Comparison of ENCODE assay signal across 24 mouse cellular contexts in genomic region chr11:70077441-70077840, GRCm38 (mm10). TPM values are rescaled to one million over a fixed set of nuclear protein-coding genes. Genes with fewer than 3 reads are reported as not detected.
DNase-seq lines count a peak whose midpoint lies in the region; ATAC-seq and TF ChIP-seq lines count a peak whose summit lies in the region.
"Had no signal": no experiment of that assay in that cellular context is flagged by ENCODE, and none has a peak within 500 bp of the region (broad histone marks: within the 10 kb centered on the region; RNA-seq: fewer than 3 reads in every experiment).

No protein-coding gene starts in this region.

- ATAC-seq in lung, postnatal 0 days, result no peak
- ATAC-seq in megakaryocyte, adult 5-6 weeks (ENCODE audit: poor library complexity, severe bottlenecking), result no peak
- ATAC-seq: forebrain, embryonic 15.5 days; intestine, embryonic 16.5 days had no signal

- no peaks in the 10 kb centered on the region for H3K4me1 ChIP-seq in lung, postnatal 0 days (ENCODE audit: insufficient read depth, low read depth, low read length)
- H3K4me1 ChIP-seq: forebrain, embryonic 15.5 days had no signal

- no peak overlapping the region for H3K4me2 ChIP-seq in lung, postnatal 0 days (replicated peaks; ENCODE audit: low read depth, low read length)
- H3K4me2 ChIP-seq: embryonic facial prominence, embryonic 12.5 days; forebrain, embryonic 15.5 days; heart, embryonic 11.5 days; hindbrain, embryonic 14.5 days had no signal

- H3K9me3 ChIP-seq in lung, postnatal 0 days (ENCODE audit: low read length), result no peaks in the 10 kb centered on the region
- H3K9me3 ChIP-seq: embryonic facial prominence, embryonic 12.5 days; forebrain, embryonic 15.5 days; hindbrain, embryonic 10.5 days had no signal

- H3K9ac ChIP-seq in lung, postnatal 0 days (replicated peaks; ENCODE audit: low read depth), result no peak overlapping the region
- H3K9ac ChIP-seq: embryonic facial prominence, embryonic 12.5 days; forebrain, embryonic 15.5 days; hindbrain, embryonic 14.5 days had no signal

- H3K27ac ChIP-seq in lung, postnatal 0 days (ENCODE audit: low read length), result no peak overlapping the region
- H3K27ac ChIP-seq: embryonic facial prominence, embryonic 12.5 days; forebrain, embryonic 15.5 days; heart, adult 2 months; hindbrain, embryonic 10.5 days; hindbrain, embryonic 14.5 days had no signal

- TF ChIP-seq CTCF in lung, postnatal 0 days (IDR thresholded peaks at IDR 0.05), result no peak

- H3K36me3 ChIP-seq in lung, postnatal 0 days (ENCODE audit: insufficient read depth, low read length), result no peaks in the 10 kb centered on the region
- H3K36me3 ChIP-seq: embryonic facial prominence, embryonic 12.5 days; forebrain, embryonic 15.5 days; hindbrain, embryonic 10.5 days had no signal

- no peak overlapping the region for H3K4me3 ChIP-seq in lung, postnatal 0 days (ENCODE audit: low read depth, low read length)
- H3K4me3 ChIP-seq: embryonic facial prominence, embryonic 12.5 days; forebrain, embryonic 15.5 days; heart, adult 2 months; hindbrain, embryonic 10.5 days had no signal

- TF ChIP-seq EP300 in lung, postnatal 0 days (IDR thresholded peaks at IDR 0.05), result no peak

- WGBS in lung, postnatal 0 days, result 23% methylated on average over 2 of the region's 3 CpGs

- H3K27me3 ChIP-seq in lung, postnatal 0 days (replicated peaks; ENCODE audit: insufficient read depth, low read length), result no peaks in the 10 kb centered on the region
- H3K27me3 ChIP-seq: embryonic facial prominence, embryonic 12.5 days; forebrain, embryonic 15.5 days had no signal

- peak; percentile 21 for DNase-seq in lung, postnatal 0 days (ENCODE audit: low spot score)
- no peak for DNase-seq in lung, postnatal 4 days
- DNase-seq in adipocyte (ENCODE audit: low spot score), result peak; percentile 87
- peak; percentile 58 for DNase-seq in adrenal gland, adult 8-10 months
- peak; percentile 66 to 70 for DNase-seq in adrenal gland, postnatal 36 days
- no peak for DNase-seq in urinary bladder, adult 18-20 months (ENCODE audit: low spot score in 2 of 2)
- DNase-seq: cerebellum, adult 11 months; cerebellum, adult 8-10 months; cerebellum, postnatal 14 days; gastrocnemius, postnatal 14 days; heart, adult 2 months had no signal

RNA-seq across cellular contexts. Expression of gene Asgr2, which starts 15.0 kb away (rescaled TPM):
- not detected in 2 replicates for polyA plus RNA-seq in lung, postnatal 0 days (2015; fragmentation: Nextera tagmentation; extraction: Ambion mirVana)
- total RNA-seq in adrenal gland, adult 8-10 months (2022), result 1 to 10 TPM in 2 of 4 experiments, under 1 TPM in 2; 0.62 to 2.9 (median 1.1) TPM
- total RNA-seq in adrenal gland, postnatal 36 days (2021), result 1 to 10 TPM in 1 of 2 experiments, under 1 TPM in 1; 0.60 to 2.1 TPM
- 0.16 and 0.27 TPM in 2 replicates for total RNA-seq in megakaryocyte, adult 5-6 weeks (2015)
- total RNA-seq in megakaryocyte, adult 5-6 weeks (2017), result 2.1 and 3.0 TPM in 2 replicates
- total RNA-seq: common myeloid progenitor, adult 5-6 weeks; gastrocnemius, postnatal 14 days; heart, postnatal 25 days had no signal
- polyA plus RNA-seq: brain, embryonic 14.5 days; embryonic facial prominence, embryonic 12.5 days; forebrain, embryonic 11.5 days; forebrain, embryonic 15.5 days; hindbrain, embryonic 10.5 days; hindbrain, embryonic 14.5 days had no signal

RNA-seq across cellular contexts. Expression of gene Asgr1, which starts 23.6 kb away (rescaled TPM):
- 0.81 TPM in 2 replicates for polyA plus RNA-seq in lung, postnatal 0 days (2015; fragmentation: Nextera tagmentation; extraction: Ambion mirVana)
- under 1 TPM in 3 of 4 experiments, not detected in 1; 0.31 to 0.75 (median 0.38) TPM for total RNA-seq in adrenal gland, adult 8-10 months (2022)
- total RNA-seq in adrenal gland, postnatal 36 days (2021), result under 1 TPM in 1 of 2 experiments, not detected in 1; 0.33 TPM
- not detected in 2 replicates for total RNA-seq in megakaryocyte, adult 5-6 weeks (2015)
- not detected in 2 replicates for total RNA-seq in megakaryocyte, adult 5-6 weeks (2017)
- total RNA-seq: common myeloid progenitor, adult 5-6 weeks; gastrocnemius, adult 18-20 months; gastrocnemius, postnatal 14 days; heart, adult 2 months; heart, postnatal 25 days had no signal
- polyA plus RNA-seq: heart, adult 2 months; heart, embryonic 16.5 days had no signal

RNA-seq across cellular contexts. Expression of gene Mgl2, which starts 52.7 kb away (rescaled TPM):
- 0.90 and 1.2 TPM in 2 replicates for polyA plus RNA-seq in lung, postnatal 0 days (2015; fragmentation: Nextera tagmentation; extraction: Ambion mirVana)
- 1 to 10 TPM; 3.1 to 6.9 (median 4.2) TPM for total RNA-seq in adrenal gland, adult 8-10 months (2022)
- 1 to 10 TPM; 2.7 to 3.4 TPM for total RNA-seq in adrenal gland, postnatal 36 days (2021)
- total RNA-seq in megakaryocyte, adult 5-6 weeks (2015), result 3.3 and 4.5 TPM in 2 replicates
- 3.3 and 4.5 TPM in 2 replicates for total RNA-seq in megakaryocyte, adult 5-6 weeks (2017)
- polyA plus RNA-seq: embryonic facial prominence, embryonic 12.5 days; forebrain, embryonic 11.5 days; hindbrain, embryonic 10.5 days had no signal

Comparison
In these comparisons a context has a peak if more than half of its experiments do, and no peak if none do; other contexts are left out.
1. DNase-seq: peak in lung, postnatal 0 days (single experiment), adipocyte (single experiment), adrenal gland, adult 8-10 months (single experiment) and adrenal gland, postnatal 36 days (2 of 2); none in lung, postnatal 4 days (0 of 2) and urinary bladder, adult 18-20 months (0 of 2).